Mouse (Mus musculus) heart, embryonic 16.5 days (tissue): ENCODE results near the gene Phyhd1. TPM values are rescaled to one million over a fixed set of nuclear protein-coding genes. Genes with fewer than 3 reads are reported as not detected.

Source experiments
- ATAC-seq: fragments of 200-750 bp; cut with Nextera tagmentation; replicated peaks from 2 replicates; pipeline ENCODE4 v1.8.0; 2017; ENCODE audit warnings: moderate number of reproducible peaks; ENCODE audit not compliant: insufficient read depth, low FRiP score; ENCODE audit errors: extremely low read depth
- H3K27ac ChIP-seq: fragments of 300-500 bp; sonication (generic); 2 replicates; pipeline ENCODE4 v1.5.1; 2014; ENCODE audit warnings: mild to moderate bottlenecking, low read length, control low read depth, moderate library complexity
- H3K27me3 ChIP-seq: fragments of 300-500 bp; sonication (generic); 2 replicates; pipeline ENCODE4 v1.6.1; 2014; ENCODE audit warnings: low read length, mixed read lengths; ENCODE audit not compliant: control insufficient read depth, insufficient read depth
- H3K36me3 ChIP-seq: fragments of 300-500 bp; sonication (generic); 2 replicates; pipeline ENCODE4 v1.6.1; 2014; ENCODE audit not compliant: control insufficient read depth, insufficient read depth
- H3K4me1 ChIP-seq: fragments of 300-500 bp; sonication (generic); 2 replicates; pipeline ENCODE4 v1.6.1; 2014; ENCODE audit warnings: low read length, mixed read lengths; ENCODE audit not compliant: control insufficient read depth, insufficient read depth
- H3K4me2 ChIP-seq: fragments of 300-500 bp; sonication (generic); 2 replicates; pipeline ENCODE4 v1.6.1; 2014; ENCODE audit warnings: low read depth, mild to moderate bottlenecking, control low read depth, low read length
- H3K4me3 ChIP-seq: fragments of 300-500 bp; sonication (generic); 2 replicates; pipeline ENCODE4 v1.5.1; 2014; ENCODE audit warnings: mild to moderate bottlenecking, control low read depth, low read length
- H3K9ac ChIP-seq: fragments of 300-500 bp; sonication (generic); 2 replicates; pipeline ENCODE4 v1.6.1; 2014; ENCODE audit warnings: low read length, control low read depth
- H3K9me3 ChIP-seq: fragments of 300-500 bp; sonication (generic); replicated peaks from 2 replicates; pipeline ENCODE4 v1.6.1; 2016; ENCODE audit warnings: low read length; ENCODE audit not compliant: control insufficient read depth
- WGBS: fragments of 180-500 bp; shearing (Covaris S2); extraction: QIAGEN DNeasy Blood & Tissue Kit; methylation state at CpG from one replicate; pipeline ENCODE4 v1.1.7; 2014; 5-methylcytosine and 5-hydroxymethylcytosine counted together
- polyA plus RNA-seq: library from polyadenylated mRNA; unstranded; fragments of >200 nt; fragmentation: Nextera tagmentation; extraction: Ambion mirVana; gene quantifications from 2 replicates; pipeline ENCODE4 v1.2.1, GENCODE M21; 2015

Gene Phyhd1
- polyA plus RNA-seq, 1 experiment from 2014 or later: 9.4 TPM

DNA sequence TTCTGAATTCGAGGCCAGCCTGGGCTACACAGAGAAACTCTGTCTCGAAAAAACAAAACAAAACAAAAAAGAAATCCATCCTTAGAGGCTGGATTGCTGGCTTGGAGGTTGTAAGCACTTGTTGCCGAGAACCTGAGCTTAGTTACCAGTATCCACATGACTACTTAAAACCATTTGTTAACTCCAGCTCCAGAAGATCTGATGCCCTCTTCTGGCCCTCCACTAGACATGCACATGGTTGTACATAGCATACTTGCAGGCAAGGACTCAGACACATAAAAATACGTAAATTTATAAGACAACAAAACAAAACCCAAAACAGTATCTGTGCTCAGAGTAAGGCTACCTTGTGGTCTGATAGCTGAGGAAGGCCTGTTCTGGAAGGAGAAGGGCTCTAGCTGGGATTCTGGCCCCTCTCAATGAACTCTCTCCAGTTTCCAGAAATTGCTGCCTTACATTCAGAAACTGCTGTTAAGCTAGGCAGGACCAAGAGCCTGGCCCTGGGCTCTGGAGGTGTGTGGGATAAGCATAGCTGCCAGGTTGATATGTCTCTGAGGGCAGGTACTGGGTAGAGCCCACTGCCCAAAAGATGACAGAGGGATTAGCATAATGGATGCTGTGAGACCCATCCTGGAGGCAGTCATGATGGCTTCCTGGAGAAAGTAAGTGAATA, 4.8 kb upstream of the Phyhd1 start:
- H3K36me3 ChIP-seq: peaks cover 48% of the 10 kb centered on the region
- ATAC-seq: no peak
- WGBS: 90% methylated on average over 4 of the region's 4 CpGs

GRCm38 (mm10) chr2:30261921-30262839, 3.8 kb upstream of the Phyhd1 start:
- Histone ChIP-seq H3K36me3 (peaks cover 38% of the 10 kb centered on the region), H3K4me1 (peaks cover 76% of the 10 kb centered on the region)
- ATAC-seq: no peak

More for the DNA sequence above, 4.8 kb upstream of the Phyhd1 start:
- Histone ChIP-seq H3K4me2 (no peak overlapping the region), H3K9me3 (no peaks in the 10 kb centered on the region), H3K4me3 (no peak overlapping the region), H3K4me1 (peaks cover 66% of the 10 kb centered on the region), H3K27ac (no peak overlapping the region), H3K9ac (no peak overlapping the region), H3K27me3 (no peaks in the 10 kb centered on the region)

DNA sequence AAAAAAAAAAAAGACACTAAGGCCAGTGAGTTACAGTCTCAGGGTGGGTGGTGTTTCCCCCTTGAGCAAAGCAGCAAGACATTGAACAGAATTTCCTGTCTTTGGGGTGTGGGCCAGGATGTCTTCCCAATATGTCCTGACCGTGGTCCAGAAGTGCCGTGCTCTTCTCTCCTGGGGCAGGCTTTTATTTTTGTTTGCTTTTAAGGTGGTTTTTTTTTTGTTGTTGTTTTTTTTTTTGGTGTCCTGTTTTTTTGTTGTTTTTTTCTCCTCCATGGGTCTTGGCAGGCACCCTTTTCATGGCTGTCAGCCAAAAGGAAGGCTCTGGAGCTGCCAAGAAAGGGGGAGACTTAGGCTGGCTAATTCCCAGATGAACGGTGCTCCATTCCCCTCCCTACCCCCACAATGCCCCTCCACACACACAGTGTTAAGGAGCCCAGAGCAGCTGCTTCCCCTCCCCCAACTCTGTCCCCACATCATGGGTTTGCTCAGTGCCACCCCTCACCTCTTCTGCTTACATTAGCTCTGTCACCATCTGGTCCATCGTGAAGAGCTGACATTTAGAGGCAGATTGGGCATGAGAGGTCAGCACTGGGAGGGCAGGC, 3.1 kb upstream of the Phyhd1 start:
- Histone ChIP-seq H3K9me3 (no peaks in the 10 kb centered on the region), H3K4me2 (no peak overlapping the region), H3K36me3 (peaks cover 32% of the 10 kb centered on the region), H3K27me3 (no peaks in the 10 kb centered on the region), H3K27ac (peak overlapping the region; percentile 55), H3K4me3 (no peak overlapping the region), H3K4me1 (peaks cover 68% of the 10 kb centered on the region), H3K9ac (no peak overlapping the region)
- 46% methylated on average over 4 of the region's 4 CpGs for WGBS
- no peak for ATAC-seq

More at GRCm38 (mm10) chr2:30261921-30262839, 3.8 kb upstream of the Phyhd1 start:
- no peak overlapping the region for H3K4me2 ChIP-seq
- no peaks in the 10 kb centered on the region for H3K27me3 ChIP-seq
- H3K4me3 ChIP-seq: no peak overlapping the region
- no peak overlapping the region for H3K9ac ChIP-seq
- no peaks in the 10 kb centered on the region for H3K9me3 ChIP-seq
- peak overlapping the region; percentile 41 for H3K27ac ChIP-seq
- WGBS: 87% methylated on average over 18 of the region's 18 CpGs

DNA sequence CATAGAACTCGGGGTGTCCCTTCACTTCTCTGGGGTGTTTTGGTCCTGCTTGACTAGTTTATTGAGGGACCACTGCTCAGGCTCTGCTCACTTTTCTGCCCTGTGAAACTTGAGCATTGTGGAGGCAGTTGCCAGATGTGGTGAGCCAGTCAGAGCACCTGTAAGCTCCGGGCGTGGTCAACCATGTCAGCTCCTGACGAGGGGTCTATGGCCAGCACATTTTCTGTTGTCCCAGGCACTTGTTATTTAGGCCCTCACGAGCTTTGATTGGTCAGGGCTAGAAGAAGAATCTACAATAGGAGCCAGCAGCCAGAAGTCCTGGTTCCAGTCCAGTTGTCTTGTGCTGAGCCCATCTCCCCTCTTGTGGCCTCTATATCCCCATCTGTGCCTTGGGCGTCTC, 2.2 kb upstream of the Phyhd1 start:
- Histone ChIP-seq H3K36me3 (peaks cover 32% of the 10 kb centered on the region), H3K4me3 (no peak overlapping the region), H3K4me1 (peaks cover 59% of the 10 kb centered on the region), H3K27me3 (no peaks in the 10 kb centered on the region), H3K4me2 (no peak overlapping the region), H3K27ac (no peak overlapping the region), H3K9ac (no peak overlapping the region), H3K9me3 (no peaks in the 10 kb centered on the region)
- ATAC-seq: no peak
- WGBS: 86% methylated on average over 6 of the region's 6 CpGs

GRCm38 (mm10) chr2:30264671-30265519, 1.1 kb upstream of the Phyhd1 start:
- WGBS: 45% methylated on average over 7 of the region's 7 CpGs
- ATAC-seq: no peak

DNA sequence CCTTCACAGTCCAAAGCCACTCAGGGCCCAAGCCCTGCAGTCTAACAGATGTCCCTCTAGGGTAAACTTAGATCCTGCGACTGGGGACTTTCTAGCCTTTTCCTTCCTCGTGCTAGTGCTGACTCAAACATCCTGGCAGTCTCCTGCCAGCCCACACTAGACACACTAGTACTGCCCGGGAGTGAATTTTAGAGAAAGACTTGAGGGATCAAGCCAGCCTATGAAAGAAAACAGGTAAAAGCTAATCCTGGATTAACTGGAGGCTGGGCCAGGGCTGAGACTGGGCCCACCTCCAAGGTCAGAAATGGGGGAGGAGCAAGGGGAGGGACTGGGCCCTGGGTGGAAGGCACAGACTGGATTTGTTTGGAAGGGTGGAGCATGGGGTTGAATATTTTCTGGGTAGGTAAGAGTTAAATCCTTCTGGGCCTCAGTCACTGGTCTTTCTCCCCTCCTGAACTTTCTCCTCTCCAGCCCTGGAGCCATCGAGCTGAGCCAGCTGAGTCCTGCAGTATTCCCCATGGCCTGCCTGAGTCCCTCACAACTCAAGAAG, 464 bp downstream of the Phyhd1 start:
- 17% methylated on average over 4 of the region's 4 CpGs for WGBS
- peak; percentile 68 for ATAC-seq
- peaks cover 23% of the 10 kb centered on the region for H3K36me3 ChIP-seq
- no peaks in the 10 kb centered on the region for H3K9me3 ChIP-seq
- peak overlapping the region; percentile 64 for H3K9ac ChIP-seq
- peak overlapping the region; percentile 11 for H3K4me3 ChIP-seq
- peaks cover 55% of the 10 kb centered on the region for H3K4me1 ChIP-seq
- no peaks in the 10 kb centered on the region for H3K27me3 ChIP-seq
- H3K4me2 ChIP-seq: peak overlapping the region; percentile 39
- peak overlapping the region; percentile 95 for H3K27ac ChIP-seq

More at GRCm38 (mm10) chr2:30264671-30265519, 1.1 kb upstream of the Phyhd1 start:
- Histone ChIP-seq H3K4me2 (no peak overlapping the region), H3K27me3 (no peaks in the 10 kb centered on the region), H3K27ac (peak overlapping the region; percentile 95), H3K4me3 (no peak overlapping the region), H3K9ac (peak overlapping the region; percentile 64), H3K9me3 (no peaks in the 10 kb centered on the region), H3K36me3 (peaks cover 31% of the 10 kb centered on the region), H3K4me1 (peaks cover 55% of the 10 kb centered on the region)

- no peaks in the 10 kb centered on the region for H3K27me3 ChIP-seq
- H3K4me3 ChIP-seq: no peak overlapping the region
- ATAC-seq: no peak
- no peak overlapping the region for H3K9ac ChIP-seq
- H3K27ac ChIP-seq: no peak overlapping the region
- peaks cover 52% of the 10 kb centered on the region for H3K4me1 ChIP-seq
- WGBS: 94% methylated on average over 2 of the region's 2 CpGs
- no peaks in the 10 kb centered on the region for H3K9me3 ChIP-seq
- H3K36me3 ChIP-seq: peaks cover 14% of the 10 kb centered on the region
- H3K4me2 ChIP-seq: no peak overlapping the region
These were observed 1.5 kb downstream of the Phyhd1 start for GRCm38 (mm10) chr2:30267466-30267865.

DNA sequence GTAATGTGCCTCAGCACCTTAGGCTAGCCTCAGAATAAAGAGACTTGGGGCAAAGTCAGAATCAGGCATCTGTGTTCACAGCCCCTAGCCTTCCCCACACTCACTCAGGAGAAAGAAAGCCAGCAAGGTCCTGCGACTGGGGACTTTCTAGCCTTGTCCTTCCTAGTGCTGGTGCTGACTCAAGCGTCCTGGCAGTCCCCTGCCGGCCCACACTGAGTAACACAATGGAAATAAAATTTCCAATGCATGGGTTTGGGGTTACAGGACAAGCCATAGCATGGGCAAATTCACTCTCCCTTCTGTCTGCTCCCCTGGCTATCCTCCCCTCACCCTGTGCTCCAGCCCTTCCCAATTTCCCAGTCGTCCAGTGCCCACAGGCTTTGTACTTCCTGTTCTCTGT, 2.4 kb downstream of the Phyhd1 start:
- WGBS: 60% methylated on average over 4 of the region's 4 CpGs
- peaks cover 44% of the 10 kb centered on the region for H3K4me1 ChIP-seq
- H3K27ac ChIP-seq: no peak overlapping the region
- H3K9me3 ChIP-seq: no peaks in the 10 kb centered on the region
- no peak overlapping the region for H3K9ac ChIP-seq
- H3K4me3 ChIP-seq: no peak overlapping the region
- ATAC-seq: no peak
- H3K27me3 ChIP-seq: no peaks in the 10 kb centered on the region
- no peak overlapping the region for H3K4me2 ChIP-seq
- peaks cover 10% of the 10 kb centered on the region for H3K36me3 ChIP-seq
